Mouse (Mus musculus) heart, adult 2 months (tissue): ENCODE measurements around the gene Fam178b.

Experiments
- CTCF ChIP-seq: fragments of 200-600 bp; IDR thresholded peaks from 2 replicates; pipeline ENCODE4 v1.8.1; 2022; ENCODE audit warnings: antibody characterized with exemption, mild to moderate bottlenecking, moderate library complexity
- EP300 ChIP-seq: fragments of 200-500 bp; IDR thresholded peaks from 2 replicates; pipeline ENCODE4 v1.6.1; 2011; ENCODE audit warnings: low read depth, low read length, control low read depth; ENCODE audit not compliant: insufficient read depth

- TF ChIP-seq EP300 (no peak), CTCF (no peak)
Observed at GRCm38 (mm10) chr1:36631391-36631790, 51.6 kb downstream of the Fam178b start.
